Mouse (Mus musculus) stomach, embryonic 15.5 days (tissue): ENCODE measurements around the gene Eif5a. TPM values are rescaled to one million over a fixed set of nuclear protein-coding genes. Genes with fewer than 3 reads are reported as not detected.

Experiments
- ATAC-seq: fragments of 200-750 bp; cut with Nextera tagmentation; 2 replicates; pipeline ENCODE4 v1.8.0; 2017; ENCODE audit warnings: low read depth, moderate number of reproducible peaks, moderate TSS enrichment; ENCODE audit not compliant: insufficient read depth, low FRiP score
- H3K27ac ChIP-seq: fragments of 300-500 bp; sonication (generic); 2 replicates; pipeline ENCODE4 v1.5.1; 2015; ENCODE audit warnings: mild to moderate bottlenecking, inconsistent platforms
- H3K27me3 ChIP-seq: fragments of 300-500 bp; sonication (generic); replicated peaks from 2 replicates; pipeline ENCODE4 v1.6.1; 2015; ENCODE audit warnings: inconsistent platforms
- H3K36me3 ChIP-seq: fragments of 300-500 bp; sonication (generic); 2 replicates; pipeline ENCODE4 v1.6.1; 2015; ENCODE audit warnings: inconsistent platforms
- H3K4me1 ChIP-seq: fragments of 300-500 bp; sonication (generic); 2 replicates; pipeline ENCODE4 v1.6.1; 2015; ENCODE audit warnings: inconsistent platforms
- H3K4me2 ChIP-seq: fragments of 300-500 bp; sonication (generic); 2 replicates; pipeline ENCODE4 v1.6.1; 2015; ENCODE audit warnings: mild to moderate bottlenecking, inconsistent platforms
- H3K4me3 ChIP-seq: fragments of 300-500 bp; sonication (generic); replicated peaks from 2 replicates; pipeline ENCODE4 v1.5.1; 2015; ENCODE audit warnings: inconsistent platforms
- H3K9ac ChIP-seq: fragments of 300-500 bp; sonication (generic); 2 replicates; pipeline ENCODE4 v1.6.1; 2015; ENCODE audit warnings: inconsistent platforms
- H3K9me3 ChIP-seq: fragments of 300-500 bp; sonication (generic); 2 replicates; pipeline ENCODE4 v1.6.1; 2016; ENCODE audit warnings: inconsistent platforms
- whole genome bisulfite sequencing: fragments of 180-500 bp; shearing (Covaris S2); methylation state at CpG from one replicate; pipeline ENCODE4 v1.1.7; 2015; 5-methylcytosine and 5-hydroxymethylcytosine counted together
- polyA plus RNA-seq: library from polyadenylated mRNA; unstranded; fragments of >200 nt; fragmentation: Nextera tagmentation; extraction: Ambion mirVana; gene quantifications from 2 replicates; pipeline ENCODE4 v1.2.1, GENCODE M21; 2015

Eif5a gene
- polyA plus RNA-seq, 1 experiment from 2014 or later, result 1,597 TPM

- Histone ChIP-seq H3K27ac (no peak overlapping the region), H3K36me3 (no peaks in the 10 kb centered on the region), H3K4me1 (peaks cover 31% of the 10 kb centered on the region), H3K4me2 (no peak overlapping the region), H3K27me3 (peaks cover 9% of the 10 kb centered on the region; the same call in 1 of the 2 replicates), H3K9ac (no peak overlapping the region), H3K4me3 (no peak overlapping the region), H3K9me3 (no peaks in the 10 kb centered on the region)
- ATAC-seq, result no peak
- WGBS, result 93% methylated on average over 17 of the region's 17 CpGs
Measured at GRCm38 (mm10) chr11:69939731-69940130, 18.0 kb upstream of the Eif5a start.

DNA sequence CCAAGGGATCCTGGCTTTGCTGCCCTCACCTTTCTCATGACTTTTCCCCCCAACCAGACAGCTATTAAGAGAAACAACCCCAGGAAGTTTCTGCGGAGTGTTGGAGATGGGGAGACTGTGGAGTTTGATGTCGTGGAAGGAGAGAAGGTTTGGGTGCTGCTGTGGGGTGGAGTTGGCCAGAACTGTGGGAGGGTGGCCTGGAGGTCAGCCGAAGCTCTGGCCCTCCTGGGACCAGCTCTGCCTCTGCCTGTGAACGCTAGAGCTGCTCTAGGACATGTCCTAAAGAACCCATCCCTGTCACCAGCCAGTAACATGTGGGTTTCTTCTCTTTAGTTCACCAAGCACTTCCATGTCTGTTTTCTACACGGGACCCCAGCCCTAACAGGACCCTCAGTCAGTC is 17.4 kb upstream of the Eif5a start:
- ATAC-seq, result no peak
- no peak overlapping the region for H3K4me2 ChIP-seq
- no peaks in the 10 kb centered on the region for H3K9me3 ChIP-seq
- H3K27ac ChIP-seq, result no peak overlapping the region
- WGBS, result 66% methylated on average over 5 of the region's 5 CpGs
- no peak overlapping the region for H3K4me3 ChIP-seq
- H3K9ac ChIP-seq, result no peak overlapping the region
- H3K36me3 ChIP-seq, result no peaks in the 10 kb centered on the region
- H3K27me3 ChIP-seq, result peaks cover 9% of the 10 kb centered on the region; the same call in 1 of the 2 replicates
- H3K4me1 ChIP-seq, result peaks cover 36% of the 10 kb centered on the region

- ATAC-seq, result no peak
- H3K4me1 ChIP-seq, result peaks cover 39% of the 10 kb centered on the region
- no peak overlapping the region for H3K4me2 ChIP-seq
- peaks cover 9% of the 10 kb centered on the region; the same call in 1 of the 2 replicates for H3K27me3 ChIP-seq
- H3K9me3 ChIP-seq, result no peaks in the 10 kb centered on the region
- 29% methylated on average over 9 of the region's 9 CpGs for WGBS
- H3K36me3 ChIP-seq, result no peaks in the 10 kb centered on the region
- no peak overlapping the region for H3K4me3 ChIP-seq
- no peak overlapping the region for H3K9ac ChIP-seq
- H3K27ac ChIP-seq, result no peak overlapping the region
Measured at GRCm38 (mm10) chr11:69938401-69938979, 16.7 kb upstream of the Eif5a start.

DNA sequence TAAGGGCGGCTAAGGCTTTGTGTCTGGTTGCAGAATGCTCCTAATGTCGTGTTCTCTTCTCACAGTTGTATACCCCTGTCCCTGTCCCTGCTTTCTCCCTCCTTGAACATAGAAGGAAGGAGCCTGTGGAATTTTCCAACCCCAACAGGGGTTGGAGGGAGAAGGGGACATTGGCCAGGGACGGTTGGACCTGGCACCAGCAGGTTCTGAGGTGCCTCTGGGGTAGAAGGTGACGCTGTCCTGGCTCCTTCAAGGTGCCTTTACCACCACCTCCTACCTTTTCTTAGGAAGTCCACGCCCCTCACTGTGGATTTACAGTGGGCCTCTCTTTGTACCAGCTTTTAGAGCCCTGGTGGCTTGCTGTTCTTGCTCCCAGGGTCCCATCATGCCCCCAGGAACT is 16.1 kb upstream of the Eif5a start:
- H3K4me1 ChIP-seq, result peaks cover 39% of the 10 kb centered on the region
- ATAC-seq, result no peak
- no peak overlapping the region for H3K4me2 ChIP-seq
- 73% methylated on average over 5 of the region's 5 CpGs for WGBS
- no peaks in the 10 kb centered on the region for H3K36me3 ChIP-seq
- no peak overlapping the region for H3K9ac ChIP-seq
- H3K27ac ChIP-seq, result no peak overlapping the region; the same call in 1 of the 2 replicates
- H3K9me3 ChIP-seq, result no peaks in the 10 kb centered on the region
- peaks cover 9% of the 10 kb centered on the region; the same call in 1 of the 2 replicates for H3K27me3 ChIP-seq
- no peak overlapping the region for H3K4me3 ChIP-seq

DNA sequence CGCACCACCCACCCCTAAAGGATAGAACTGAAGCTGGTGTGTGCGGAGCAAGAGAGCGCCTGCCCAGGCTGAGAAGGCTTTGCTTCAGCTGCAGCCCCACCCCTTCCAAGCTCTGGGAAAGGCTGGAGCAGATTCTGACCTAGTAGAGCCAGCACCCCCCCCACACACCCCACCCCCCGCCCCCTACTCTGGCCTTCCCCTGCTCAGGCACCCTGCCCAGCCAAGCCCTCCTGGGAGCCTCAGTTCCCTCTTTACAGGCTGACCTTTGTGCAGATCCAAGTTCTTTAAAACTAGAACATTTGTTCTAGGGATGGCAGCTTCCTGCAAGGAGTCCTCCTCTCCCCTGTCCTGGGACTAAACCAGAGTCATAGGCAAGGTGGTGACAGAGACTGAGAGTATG is 15.6 kb upstream of the Eif5a start:
- no peak overlapping the region for H3K4me3 ChIP-seq
- no peak overlapping the region for H3K9ac ChIP-seq
- H3K4me2 ChIP-seq, result peak overlapping the region; percentile 98; the same call in 1 of the 2 replicates
- peaks cover 39% of the 10 kb centered on the region for H3K4me1 ChIP-seq
- H3K27ac ChIP-seq, result no peak overlapping the region; the same call in 1 of the 2 replicates
- no peaks in the 10 kb centered on the region for H3K9me3 ChIP-seq
- H3K36me3 ChIP-seq, result no peaks in the 10 kb centered on the region
- ATAC-seq, result no peak
- H3K27me3 ChIP-seq, result peaks cover 9% of the 10 kb centered on the region; the same call in 1 of the 2 replicates
- WGBS, result 34% methylated on average over 4 of the region's 4 CpGs

DNA sequence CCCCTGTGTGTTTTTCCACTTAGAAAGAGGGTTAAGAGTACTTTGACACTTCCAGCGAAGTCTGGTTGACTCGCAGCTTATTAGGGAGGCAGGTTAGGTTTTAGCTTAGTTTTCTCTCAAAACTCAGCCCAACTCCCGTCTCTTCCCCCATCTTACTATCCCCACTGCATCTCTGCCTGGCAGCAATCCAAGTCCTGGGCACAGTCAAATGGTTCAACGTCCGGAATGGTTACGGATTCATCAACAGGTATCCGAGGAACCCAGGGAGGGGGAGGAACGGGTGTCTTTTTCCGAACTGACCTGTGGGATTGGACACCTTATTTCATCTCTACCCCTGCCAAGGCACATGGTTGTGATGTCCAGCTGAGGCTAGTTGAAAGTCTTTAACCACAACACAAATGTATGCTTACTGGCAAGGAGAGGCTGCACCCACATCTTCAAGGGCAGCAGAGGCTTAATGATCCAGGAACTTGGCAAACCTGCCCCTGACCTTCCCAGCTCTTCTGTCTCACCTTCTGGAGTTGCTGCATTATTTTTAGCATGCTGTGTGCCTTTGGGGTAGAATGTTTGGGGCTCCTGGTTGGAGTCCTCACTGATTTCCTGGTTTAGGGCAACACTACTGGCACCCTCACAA is 15.1 kb upstream of the Eif5a start:
- WGBS, result 23% methylated on average over 9 of the region's 9 CpGs

DNA sequence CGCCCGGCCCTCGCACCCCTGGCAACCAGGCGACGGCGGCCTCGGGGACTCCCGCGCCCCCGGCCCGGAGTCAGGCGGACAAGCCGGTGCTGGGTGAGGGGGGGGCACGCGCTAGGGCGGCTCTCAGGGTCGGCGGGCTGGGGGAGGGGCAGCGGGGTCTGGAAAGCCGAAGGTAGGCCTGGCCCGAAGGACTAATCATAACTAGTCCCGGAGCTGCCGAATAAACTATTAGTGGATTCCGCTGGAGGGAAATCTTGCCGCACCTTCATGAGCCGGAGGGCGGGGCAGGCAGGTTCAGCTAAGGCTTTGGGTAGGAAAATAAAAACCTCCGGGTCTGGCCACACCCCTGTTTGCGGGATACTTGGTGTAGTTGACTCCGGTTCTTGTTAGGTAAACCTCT is 14.4 kb upstream of the Eif5a start:
- Histone ChIP-seq H3K9ac (peak overlapping the region; percentile 27; the same call in 1 of the 2 replicates), H3K9me3 (no peaks in the 10 kb centered on the region), H3K4me3 (peak overlapping the region; percentile 49), H3K36me3 (no peaks in the 10 kb centered on the region), H3K4me2 (peak overlapping the region; percentile 98), H3K27ac (no peak overlapping the region), H3K4me1 (peaks cover 39% of the 10 kb centered on the region), H3K27me3 (peaks cover 9% of the 10 kb centered on the region; the same call in 1 of the 2 replicates)
- WGBS, result 3% methylated on average over 28 of the region's 30 CpGs
- ATAC-seq, result no peak

More for the DNA sequence above, 15.1 kb upstream of the Eif5a start:
- Histone ChIP-seq H3K27ac (no peak overlapping the region; the same call in 1 of the 2 replicates), H3K9me3 (no peaks in the 10 kb centered on the region), H3K4me2 (peak overlapping the region; percentile 98), H3K4me1 (peaks cover 39% of the 10 kb centered on the region), H3K36me3 (no peaks in the 10 kb centered on the region), H3K27me3 (peaks cover 9% of the 10 kb centered on the region; the same call in 1 of the 2 replicates), H3K4me3 (peak overlapping the region; percentile 49), H3K9ac (no peak overlapping the region)
- no peak for ATAC-seq

- Histone ChIP-seq H3K27ac (no peak within 1 kb of the TSS; the same call in 1 of the 2 replicates), H3K9me3 (no peaks in the 10 kb centered on the region), H3K4me1 (peaks cover 39% of the 10 kb centered on the region), H3K4me2 (peak within 1 kb of the TSS; percentile 98), H3K4me3 (peak within 1 kb of the TSS; percentile 49), H3K27me3 (peaks cover 9% of the 10 kb centered on the region; the same call in 1 of the 2 replicates), H3K9ac (peak within 1 kb of the TSS; percentile 27; the same call in 1 of the 2 replicates), H3K36me3 (no peaks in the 10 kb centered on the region)
- WGBS, result 2% methylated on average over 44 of the region's 62 CpGs
- peak; percentile 84 for ATAC-seq
Measured at GRCm38 (mm10) chr11:69935137-69935879, 13.6 kb upstream of the Eif5a start, which contains the start of gene Ybx2. Gene Ybx2, plus strand, starts transcription at chr11:69935796.

- no peak for ATAC-seq
- Histone ChIP-seq H3K9me3 (no peaks in the 10 kb centered on the region), H3K27me3 (peaks cover 9% of the 10 kb centered on the region; the same call in 1 of the 2 replicates), H3K4me2 (peak overlapping the region; percentile 98), H3K9ac (no peak overlapping the region), H3K36me3 (no peaks in the 10 kb centered on the region), H3K4me3 (0 out of 2 replicates have a peak overlapping the region, but pooled peaks have one; percentile 22), H3K27ac (no peak overlapping the region; the same call in 1 of the 2 replicates), H3K4me1 (peaks cover 39% of the 10 kb centered on the region)
- WGBS, result 11% methylated on average over 6 of the region's 6 CpGs
Measured at GRCm38 (mm10) chr11:69934681-69935080, 12.9 kb upstream of the Eif5a start.

DNA sequence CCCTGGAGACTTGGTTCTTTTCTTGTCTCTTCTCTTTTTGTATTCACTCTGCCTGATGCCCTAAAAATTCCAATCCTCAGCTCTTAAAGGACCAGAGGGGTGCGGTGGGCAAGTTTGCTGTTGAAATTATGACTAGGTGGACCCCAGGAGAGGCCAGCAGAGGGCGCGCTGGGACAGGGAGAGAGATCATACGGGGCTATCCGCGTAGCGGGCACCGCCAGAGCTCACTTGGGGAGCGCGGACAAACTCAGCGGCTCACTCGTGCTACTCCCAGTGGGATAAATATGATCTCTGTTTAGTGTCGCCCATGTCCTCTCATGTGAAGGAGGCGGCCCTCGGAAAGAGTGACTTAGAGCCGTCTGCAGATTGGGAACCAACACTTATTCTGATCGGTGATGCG is 12.4 kb upstream of the Eif5a start:
- peaks cover 39% of the 10 kb centered on the region for H3K4me1 ChIP-seq
- peak; percentile 58; the same call in 1 of the 2 replicates for ATAC-seq
- H3K27ac ChIP-seq, result no peak overlapping the region
- no peaks in the 10 kb centered on the region for H3K9me3 ChIP-seq
- peaks cover 9% of the 10 kb centered on the region; the same call in 1 of the 2 replicates for H3K27me3 ChIP-seq
- no peak overlapping the region for H3K9ac ChIP-seq
- H3K4me3 ChIP-seq, result 0 out of 2 replicates have a peak overlapping the region, but pooled peaks have one; percentile 22
- WGBS, result under 1% methylated on average over 18 of the region's 18 CpGs
- peak overlapping the region; percentile 98 for H3K4me2 ChIP-seq
- H3K36me3 ChIP-seq, result no peaks in the 10 kb centered on the region

DNA sequence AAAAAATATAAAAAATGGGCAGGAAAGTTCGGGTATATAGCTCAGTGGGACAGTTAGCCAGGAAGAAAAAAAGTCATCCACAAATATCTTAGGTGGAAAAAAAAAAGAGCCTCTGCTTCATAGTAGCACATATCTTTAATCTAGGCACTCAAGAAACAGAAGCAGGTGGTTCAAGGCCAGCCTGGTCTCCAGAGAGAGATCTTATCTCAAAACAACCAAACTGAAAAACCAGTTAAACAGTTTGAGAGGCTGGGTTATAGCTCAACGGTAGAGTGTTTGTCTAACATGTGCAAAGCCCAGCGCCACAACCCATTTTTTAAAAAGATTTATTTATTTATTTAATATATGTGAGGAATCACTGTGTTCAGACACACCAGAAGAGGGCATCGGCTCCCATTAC is 11.3 kb upstream of the Eif5a start:
- H3K4me2 ChIP-seq, result no peak overlapping the region
- no peak for ATAC-seq
- no peak overlapping the region for H3K9ac ChIP-seq
- H3K4me3 ChIP-seq, result no peak overlapping the region
- H3K27ac ChIP-seq, result no peak overlapping the region
- no peaks in the 10 kb centered on the region for H3K9me3 ChIP-seq
- WGBS, result 59% methylated on average over 4 of the region's 4 CpGs
- peaks cover 39% of the 10 kb centered on the region for H3K4me1 ChIP-seq
- no peaks in the 10 kb centered on the region for H3K36me3 ChIP-seq
- 0 out of 2 replicates have a peak, but pooled peaks cover 3% of the 10 kb centered on the region for H3K27me3 ChIP-seq
